Mouse (Mus musculus) ES-E14 (cell line): ENCODE measurements at regions not wholly inside any gene's neighbourhood (a gene's known extent, or its start where the extent isn't known, plus 50 kb on each side); places are given as distances from the start of the nearest gene placed in this dataset.

Source experiments
- DNase-seq: peaks from one replicate; pipeline ENCODE4 v3.0.0-alpha.2; 2013; ENCODE audit warnings: low read depth, low spot score
- H3K27ac ChIP-seq: 2 replicates; pipeline ENCODE4 v1.5.1; 2012; ENCODE audit warnings: low read depth, mild to moderate bottlenecking, low read length, moderate library complexity, mixed read lengths; ENCODE audit not compliant: poor library complexity, insufficient read depth, severe bottlenecking
- H3K36me3 ChIP-seq: 2 replicates; pipeline ENCODE4 v1.6.1; 2012; ENCODE audit warnings: mild to moderate bottlenecking, low read length, moderate library complexity, mixed read lengths; ENCODE audit not compliant: control insufficient read depth, poor library complexity, insufficient read depth, severe bottlenecking
- H3K4me1 ChIP-seq, 2 experiments: fragments of 150-350 bp in 1 of 2; sonication (generic) in 1 of 2; 2 replicates each; pipeline ENCODE4 v1.6.1; 2012; ENCODE audit warnings: low read length in 2 of 2, mild to moderate bottlenecking in 1 of 2, mixed read lengths in 1 of 2; ENCODE audit not compliant: control insufficient read depth in 2 of 2, insufficient read depth in 2 of 2, poor library complexity in 1 of 2
- H3K4me3 ChIP-seq, 2 experiments: fragments of 150-350 bp in 1 of 2; sonication (generic) in 1 of 2; 2 replicates each; pipeline ENCODE4 v1.5.1; 2012; ENCODE audit warnings: low read length in 2 of 2, low read depth in 1 of 2, mild to moderate bottlenecking in 1 of 2, mixed read lengths in 1 of 2; ENCODE audit not compliant: insufficient read depth in 1 of 2, poor library complexity in 1 of 2, severe bottlenecking in 1 of 2
- H3K9ac ChIP-seq: 2 replicates; pipeline ENCODE4 v1.6.1; 2012; ENCODE audit warnings: low read depth, mild to moderate bottlenecking, low read length, mixed read lengths; ENCODE audit not compliant: poor library complexity, insufficient read depth, severe bottlenecking
- H3K9me3 ChIP-seq: fragments of 150-350 bp; sonication (generic); 2 replicates; pipeline ENCODE4 v1.6.1; 2012; ENCODE audit warnings: low read depth, mild to moderate bottlenecking, low read length; ENCODE audit not compliant: control insufficient read depth, insufficient read depth
- CHD2 ChIP-seq: IDR thresholded peaks from 2 replicates; pipeline ENCODE4 v1.6.1; 2014; ENCODE audit warnings: mild to moderate bottlenecking, low read depth, low read length, inconsistent platforms
- HCFC1 ChIP-seq: IDR thresholded peaks from 2 replicates; pipeline ENCODE4 v1.6.1; 2012; ENCODE audit warnings: low read length, inconsistent platforms, borderline replicate concordance; ENCODE audit not compliant: insufficient read depth
- MAFK ChIP-seq: IDR thresholded peaks from 2 replicates; pipeline ENCODE4 v1.6.1; 2014; ENCODE audit warnings: mild to moderate bottlenecking, low read depth, low read length, inconsistent platforms; ENCODE audit not compliant: insufficient read depth
- ZC3H11A ChIP-seq: IDR thresholded peaks from 2 replicates; pipeline ENCODE4 v1.6.1; 2012; ENCODE audit warnings: low read depth, mild to moderate bottlenecking, inconsistent platforms, low read length, borderline replicate concordance
- ZNF384 ChIP-seq: IDR thresholded peaks from 2 replicates; pipeline ENCODE4 v1.6.1; 2012; ENCODE audit warnings: low read depth, low read length, inconsistent platforms
- in situ Hi-C, 2 experiments: fragments of 600-800 bp; cut with MboI; formaldehyde crosslinking; loops; one replicate each; pipeline ENCODE4 v1.15.1; 2025; ENCODE audit warnings: low sequenced_read_pairs in 2 of 2, inconsistent platforms in 1 of 2; ENCODE audit not compliant: unreplicated experiment in 2 of 2

DNA sequence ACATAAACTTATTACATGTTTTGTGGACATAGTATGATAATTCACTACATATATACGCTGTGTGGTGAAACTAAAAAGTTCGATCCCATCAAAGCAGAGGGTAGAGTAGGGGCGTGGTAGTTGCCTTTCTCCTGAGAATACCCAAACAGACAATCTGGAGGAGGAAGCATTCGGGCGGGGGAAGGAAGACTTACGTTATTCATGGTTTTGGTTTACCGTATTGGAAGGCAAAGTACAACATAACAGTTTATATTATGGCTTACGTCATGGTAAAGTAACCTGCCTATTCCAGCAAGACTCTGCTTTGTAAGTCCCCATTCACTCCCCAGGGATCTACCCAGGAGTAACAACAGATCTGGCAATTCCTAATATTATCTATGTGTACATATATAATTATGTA lies 76.9 kb upstream of the Cpeb4 start:
- no peak overlapping the region for H3K27ac ChIP-seq

DNA sequence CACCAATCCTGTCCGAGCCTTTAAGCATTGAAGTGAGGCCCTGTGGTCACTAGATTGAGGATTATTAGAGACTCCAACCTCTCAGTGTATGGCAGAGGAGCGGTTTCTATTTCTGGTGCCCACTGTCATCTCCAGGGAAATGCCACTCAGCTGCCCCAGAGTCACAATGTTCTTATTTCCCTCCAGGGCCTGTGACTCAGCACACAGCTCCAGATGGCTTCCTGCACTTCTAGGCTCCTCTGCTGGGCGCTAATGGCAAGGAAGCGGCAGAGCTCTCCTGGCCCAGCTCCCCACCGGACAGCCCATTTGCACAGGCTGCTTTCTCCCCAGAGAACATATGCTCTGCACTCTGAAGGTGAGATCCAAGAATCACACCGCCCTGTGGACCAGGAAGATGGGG lies 75.8 kb upstream of the Cpeb4 start:
- no peak overlapping the region for H3K27ac ChIP-seq
- no peaks in the 10 kb centered on the region for H3K9me3 ChIP-seq
- in situ Hi-C loops = no loop called here
- H3K4me1 ChIP-seq = no peaks in the 10 kb centered on the region
- no peaks in the 10 kb centered on the region for H3K36me3 ChIP-seq
- no peak for DNase-seq
- no peak overlapping the region for H3K4me3 ChIP-seq
- H3K9ac ChIP-seq = no peak overlapping the region
- TF ChIP-seq MAFK = no peak
- TF ChIP-seq ZNF384 = no peak
- no peak for TF ChIP-seq HCFC1
- no peak for TF ChIP-seq ZC3H11A
- TF ChIP-seq CHD2 = no peak

More for the DNA sequence above, 76.9 kb upstream of the Cpeb4 start:
- no peak overlapping the region for H3K4me3 ChIP-seq
- no peaks in the 10 kb centered on the region for H3K36me3 ChIP-seq
- in situ Hi-C loops = no loop called here
- H3K9ac ChIP-seq = no peak overlapping the region
- no peaks in the 10 kb centered on the region for H3K4me1 ChIP-seq
- no peak for DNase-seq
- H3K9me3 ChIP-seq = no peaks in the 10 kb centered on the region
- TF ChIP-seq MAFK = no peak
- no peak for TF ChIP-seq ZNF384
- no peak for TF ChIP-seq ZC3H11A
- TF ChIP-seq HCFC1 = no peak

DNA sequence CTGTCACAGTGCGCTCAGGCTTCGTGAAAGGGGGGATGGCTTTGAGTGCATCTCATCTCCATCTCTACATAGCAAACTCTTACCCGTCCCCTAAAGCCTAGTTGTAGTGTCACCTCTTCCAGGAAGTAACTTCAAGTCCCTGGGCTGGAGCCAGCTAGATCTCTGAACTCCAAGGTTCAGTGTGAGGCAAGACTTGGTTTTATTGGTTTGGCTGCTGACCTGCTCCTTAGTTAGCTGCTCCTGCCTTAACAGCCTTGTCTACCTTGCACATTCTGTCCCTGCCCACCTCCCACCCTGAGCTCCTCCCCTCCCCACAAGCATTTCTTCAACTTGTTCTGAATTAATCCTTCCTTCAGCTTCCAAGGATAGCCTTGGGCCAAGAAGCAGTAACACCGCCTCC lies 70.4 kb upstream of the Cpeb4 start:
- Histone ChIP-seq H3K27ac (no peak overlapping the region), H3K9ac (no peak overlapping the region), H3K36me3 (no peaks in the 10 kb centered on the region), H3K9me3 (no peaks in the 10 kb centered on the region), H3K4me3 (no peak overlapping the region), H3K4me1 (peaks cover 0 to 11% of the 10 kb centered on the region in 2 experiments; a peak in 3 of 4 replicates)
- in situ Hi-C loops = no loop called here
- TF ChIP-seq MAFK (no peak), HCFC1 (no peak), ZC3H11A (no peak), CHD2 (no peak), ZNF384 (no peak)
- no peak for DNase-seq

DNA sequence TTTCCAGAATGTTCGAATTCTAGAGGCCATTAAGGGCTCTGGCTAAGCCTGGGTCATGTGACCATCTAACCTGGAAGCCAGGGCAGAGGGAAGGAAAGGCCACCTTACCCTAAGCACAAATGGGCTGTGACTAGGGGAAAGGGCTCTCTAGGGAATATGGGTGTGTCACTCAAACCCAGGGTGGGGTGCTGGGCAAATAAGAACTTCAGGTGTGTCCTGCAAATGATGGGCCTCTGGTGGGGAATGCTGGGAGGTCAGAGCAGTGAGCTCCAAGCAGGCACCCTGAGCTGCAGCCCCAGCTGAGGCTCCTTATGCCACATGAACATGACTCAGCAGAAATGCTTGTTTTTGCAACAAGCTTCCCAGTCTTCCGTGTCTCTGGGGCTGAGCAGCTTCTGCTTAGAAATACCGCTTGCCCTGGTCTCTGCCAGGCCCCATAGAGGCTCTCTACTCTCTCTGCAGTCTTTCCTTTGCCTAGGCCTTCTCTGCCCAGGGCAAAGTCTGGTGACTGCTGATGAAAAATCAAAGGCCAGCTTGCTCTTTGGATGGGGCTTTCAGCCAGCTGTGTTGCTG lies 68.6 kb upstream of the Cpeb4 start:
- H3K4me3 ChIP-seq = no peak overlapping the region
- DNase-seq = no peak
- no peaks in the 10 kb centered on the region for H3K9me3 ChIP-seq
- H3K4me1 ChIP-seq = peaks cover 0 to 11% of the 10 kb centered on the region in 2 experiments; a peak in 3 of 4 replicates
- no peak overlapping the region for H3K9ac ChIP-seq
- in situ Hi-C loops = no loop called here
- no peak overlapping the region for H3K27ac ChIP-seq
- H3K36me3 ChIP-seq = no peaks in the 10 kb centered on the region
- no peak for TF ChIP-seq CHD2
- TF ChIP-seq ZNF384 = no peak
- peak; percentile 87 for TF ChIP-seq MAFK
- TF ChIP-seq HCFC1 = no peak

DNA sequence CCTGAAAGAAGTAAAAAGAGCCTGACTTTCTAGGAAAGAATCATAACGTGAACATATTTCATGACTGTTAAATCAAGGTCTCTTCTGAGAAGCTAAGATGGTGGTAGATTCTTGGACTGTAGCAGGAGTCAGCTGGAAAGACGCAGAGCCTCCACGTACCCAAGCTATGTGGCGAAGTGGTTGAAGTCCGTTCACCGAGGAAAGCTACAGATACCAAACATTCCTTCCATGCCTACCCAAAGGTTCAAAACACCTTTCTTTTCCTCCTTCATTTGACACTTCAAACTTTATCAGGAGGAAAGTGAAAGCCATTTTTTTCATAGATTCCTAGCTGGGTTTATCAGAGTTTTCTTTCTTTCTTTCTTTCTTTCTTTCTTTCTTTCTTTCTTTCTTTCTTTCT lies 67.5 kb upstream of the Cpeb4 start:
- DNase-seq = no peak
- in situ Hi-C loops = no loop called here
- H3K27ac ChIP-seq = no peak overlapping the region

More for the DNA sequence above, 67.5 kb upstream of the Cpeb4 start:
- Histone ChIP-seq H3K36me3 (no peaks in the 10 kb centered on the region), H3K9ac (no peak overlapping the region), H3K9me3 (no peaks in the 10 kb centered on the region), H3K4me1 (peaks cover 0 to 11% of the 10 kb centered on the region in 2 experiments; a peak in 3 of 4 replicates), H3K4me3 (no peak overlapping the region)
- TF ChIP-seq CHD2 (no peak), ZC3H11A (no peak), ZNF384 (no peak), MAFK (no peak)
